Mouse (Mus musculus) MN1 (cell line): ENCODE measurements around the gene Sema6d.

Experiments
- DNase-seq: peaks from one replicate; pipeline ENCODE4 v3.0.0-alpha.2; 2016; ENCODE audit warnings: low spot score

The Sema6d gene

GRCm38 (mm10) chr2:124401727-124402380 lies 312.1 kb downstream of the Sema6d start:
- DNase-seq = no peak

- no peak for DNase-seq
These were observed 313.8 kb downstream of the Sema6d start for GRCm38 (mm10) chr2:124403571-124403970.

- DNase-seq = peak; percentile 27
These were observed 314.2 kb downstream of the Sema6d start for GRCm38 (mm10) chr2:124403981-124404380.

GRCm38 (mm10) chr2:124404631-124405562 lies 315.1 kb downstream of the Sema6d start:
- no peak for DNase-seq

- DNase-seq = no peak
These were observed 319.2 kb downstream of the Sema6d start for GRCm38 (mm10) chr2:124408956-124409355.

- no peak for DNase-seq
These were observed 327.0 kb downstream of the Sema6d start for GRCm38 (mm10) chr2:124416730-124417129.

- DNase-seq = no peak
These were observed 328.6 kb downstream of the Sema6d start for GRCm38 (mm10) chr2:124418319-124418718.

- no peak for DNase-seq
These were observed 330.5 kb downstream of the Sema6d start for GRCm38 (mm10) chr2:124420170-124420825.

GRCm38 (mm10) chr2:124429744-124430143 lies 340.0 kb downstream of the Sema6d start:
- DNase-seq = no peak

- DNase-seq = no peak
These were observed 340.9 kb downstream of the Sema6d start for GRCm38 (mm10) chr2:124430708-124431107.

- DNase-seq = no peak
These were observed 345.7 kb downstream of the Sema6d start for GRCm38 (mm10) chr2:124435382-124436002.

- DNase-seq = no peak
These were observed 346.9 kb downstream of the Sema6d start for GRCm38 (mm10) chr2:124436704-124437103.

- no peak for DNase-seq
These were observed 354.4 kb downstream of the Sema6d start for GRCm38 (mm10) chr2:124444199-124444598.

- peak; percentile 7 for DNase-seq
These were observed 366.1 kb downstream of the Sema6d start for GRCm38 (mm10) chr2:124455881-124456280.

- DNase-seq = no peak
These were observed 367.2 kb downstream of the Sema6d start for GRCm38 (mm10) chr2:124456999-124457398.

GRCm38 (mm10) chr2:124458028-124458427 lies 368.3 kb downstream of the Sema6d start:
- no peak for DNase-seq

- DNase-seq = peak; percentile 72
These were observed 371.2 kb downstream of the Sema6d start for GRCm38 (mm10) chr2:124460956-124461355.

- DNase-seq = no peak
These were observed 371.6 kb downstream of the Sema6d start for GRCm38 (mm10) chr2:124461378-124461851.

GRCm38 (mm10) chr2:124465004-124465946 lies 375.5 kb downstream of the Sema6d start:
- DNase-seq = no peak

- peak; percentile 6 for DNase-seq
These were observed 377.7 kb downstream of the Sema6d start for GRCm38 (mm10) chr2:124467429-124467828.
